Mouse (Mus musculus) hindbrain, postnatal 0 days (tissue): ENCODE measurements around the gene Ndc1. TPM values are rescaled to one million over a fixed set of nuclear protein-coding genes. Genes with fewer than 3 reads are reported as not detected.

ENCODE experiments used
- ATAC-seq: fragments of 200-750 bp; cut with Nextera tagmentation; 2 replicates; pipeline ENCODE4 v1.8.0; 2017; ENCODE audit warnings: mild to moderate bottlenecking, moderate TSS enrichment, moderate library complexity
- DNase-seq: peaks from one replicate; pipeline ENCODE4 v3.0.0-alpha.2; 2015; ENCODE audit warnings: low spot score
- H3K27ac ChIP-seq: fragments of 300-500 bp; sonication (generic); 2 replicates; pipeline ENCODE4 v1.5.1; 2014; ENCODE audit warnings: mild to moderate bottlenecking
- H3K27me3 ChIP-seq: fragments of 300-500 bp; sonication (generic); 2 replicates; pipeline ENCODE4 v1.6.1; 2014; ENCODE audit warnings: low read length, mixed read lengths; ENCODE audit not compliant: insufficient read depth
- H3K36me3 ChIP-seq: fragments of 300-500 bp; sonication (generic); 2 replicates; pipeline ENCODE4 v1.6.1; 2014; ENCODE audit warnings: low read length, mixed read lengths; ENCODE audit not compliant: insufficient read depth
- H3K4me1 ChIP-seq: fragments of 300-500 bp; sonication (generic); 2 replicates; pipeline ENCODE4 v1.6.1; 2014; ENCODE audit warnings: antibody characterized with exemption, low read length, mixed read lengths; ENCODE audit not compliant: insufficient read depth
- H3K4me2 ChIP-seq: fragments of 300-500 bp; sonication (generic); 2 replicates; pipeline ENCODE4 v1.6.1; 2014; ENCODE audit warnings: low read depth, mild to moderate bottlenecking, low read length, moderate library complexity, mixed read lengths
- H3K4me3 ChIP-seq: fragments of 300-500 bp; sonication (generic); 2 replicates; pipeline ENCODE4 v1.5.1; 2014; ENCODE audit warnings: low read length
- H3K9ac ChIP-seq: fragments of 300-500 bp; sonication (generic); replicated peaks from 2 replicates; pipeline ENCODE4 v1.6.1; 2014; ENCODE audit warnings: mild to moderate bottlenecking, low read length, moderate library complexity, mixed read lengths
- H3K9me3 ChIP-seq: fragments of 300-500 bp; sonication (generic); 2 replicates; pipeline ENCODE4 v1.6.1; 2016; ENCODE audit warnings: low read length, mixed read lengths
- CTCF ChIP-seq: IDR thresholded peaks from 2 replicates; pipeline ENCODE4 v1.5.1; 2016; ENCODE audit warnings: antibody characterized with exemption, control low read depth, low read depth
- WGBS: fragments of 180-500 bp; shearing (Covaris S2); extraction: QIAGEN DNeasy Blood & Tissue Kit; methylation state at CpG from one replicate; pipeline ENCODE4 v1.1.7; 2014; 5-methylcytosine and 5-hydroxymethylcytosine counted together
- polyA plus RNA-seq: library from polyadenylated mRNA; unstranded; fragments of >200 nt; fragmentation: Nextera tagmentation; extraction: Ambion mirVana; gene quantifications from 2 replicates; pipeline ENCODE4 v1.2.1, GENCODE M21; 2015
- total RNA-seq: library from RNA; depleted of rRNA; stranded (reverse); fragments of >200 nt; gene quantifications from 2 replicates; pipeline ENCODE4 v1.2.3, GENCODE M21; 2014

Gene Ndc1
- total and polyA plus RNA-seq, 2 experiments from 2014 or later, result 19.4 to 34.8 TPM

- DNase-seq (no peak), ATAC-seq (no peak)
- TF ChIP-seq CTCF, result peak; percentile 37
- Histone ChIP-seq H3K27ac (no peak overlapping the region), H3K9me3 (no peaks in the 10 kb centered on the region), H3K9ac (peak overlapping the region; percentile 66; the same call in 1 of the 2 replicates), H3K36me3 (no peaks in the 10 kb centered on the region), H3K4me1 (peaks cover 5% of the 10 kb centered on the region; the same call in 1 of the 2 replicates), H3K4me2 (peak overlapping the region; percentile 87), H3K27me3 (peaks cover 7% of the 10 kb centered on the region; the same call in 1 of the 2 replicates), H3K4me3 (peak overlapping the region; percentile 65)
- 2% methylated on average over 47 of the region's 47 CpGs for WGBS
Measured at GRCm38 (mm10) chr4:107435238-107435946, 67.8 kb downstream of the Ndc1 start.

GRCm38 (mm10) chr4:107436476-107436875 is 68.9 kb downstream of the Ndc1 start:
- Histone ChIP-seq H3K4me1 (peaks cover 5% of the 10 kb centered on the region; the same call in 1 of the 2 replicates), H3K4me3 (no peak overlapping the region), H3K36me3 (no peaks in the 10 kb centered on the region), H3K9me3 (no peaks in the 10 kb centered on the region), H3K4me2 (no peak overlapping the region), H3K27ac (no peak overlapping the region), H3K27me3 (peaks cover 7% of the 10 kb centered on the region; the same call in 1 of the 2 replicates), H3K9ac (no peak overlapping the region)
- DNase-seq (no peak), ATAC-seq (no peak)
- WGBS, result 88% methylated on average over 7 of the region's 7 CpGs
- TF ChIP-seq CTCF, result no peak

- 94% methylated on average over 8 of the region's 8 CpGs for WGBS
- TF ChIP-seq CTCF, result no peak
- Histone ChIP-seq H3K4me3 (no peak overlapping the region), H3K27me3 (peaks cover 7% of the 10 kb centered on the region; the same call in 1 of the 2 replicates), H3K9ac (no peak overlapping the region), H3K4me2 (no peak overlapping the region), H3K4me1 (peaks cover 5% of the 10 kb centered on the region; the same call in 1 of the 2 replicates), H3K9me3 (no peaks in the 10 kb centered on the region), H3K27ac (no peak overlapping the region), H3K36me3 (no peaks in the 10 kb centered on the region)
- no peak for ATAC-seq
- DNase-seq, result no peak
Measured at GRCm38 (mm10) chr4:107438741-107439140, 71.2 kb downstream of the Ndc1 start.

GRCm38 (mm10) chr4:107440306-107440705 is 72.7 kb downstream of the Ndc1 start:
- no peak for DNase-seq
- peaks cover 5% of the 10 kb centered on the region; the same call in 1 of the 2 replicates for H3K4me1 ChIP-seq
- H3K4me2 ChIP-seq, result peak overlapping the region; percentile 37
- H3K27ac ChIP-seq, result no peak overlapping the region
- WGBS, result 35% methylated on average over 13 of the region's 13 CpGs
- 0 out of 2 replicates have a peak, but pooled peaks cover 3% of the 10 kb centered on the region for H3K9me3 ChIP-seq
- ATAC-seq, result no peak
- peaks cover 7% of the 10 kb centered on the region; the same call in 1 of the 2 replicates for H3K27me3 ChIP-seq
- H3K36me3 ChIP-seq, result no peaks in the 10 kb centered on the region
- H3K4me3 ChIP-seq, result peak overlapping the region; percentile 3; the same call in 1 of the 2 replicates
- no peak for TF ChIP-seq CTCF
- no peak overlapping the region for H3K9ac ChIP-seq

- Histone ChIP-seq H3K4me2 (no peak overlapping the region), H3K4me1 (no peaks in the 10 kb centered on the region), H3K4me3 (no peak overlapping the region), H3K27ac (no peak overlapping the region), H3K27me3 (peaks cover 5% of the 10 kb centered on the region; the same call in 1 of the 2 replicates), H3K36me3 (no peaks in the 10 kb centered on the region), H3K9me3 (0 out of 2 replicates have a peak, but pooled peaks cover 3% of the 10 kb centered on the region), H3K9ac (no peak overlapping the region)
- no peak for DNase-seq
- no peak for TF ChIP-seq CTCF
- WGBS, result 63% methylated on average over 11 of the region's 11 CpGs
- ATAC-seq, result no peak
Measured at GRCm38 (mm10) chr4:107442288-107442687, 74.7 kb downstream of the Ndc1 start.

- Histone ChIP-seq H3K9me3 (0 out of 2 replicates have a peak, but pooled peaks cover 3% of the 10 kb centered on the region), H3K27me3 (no peaks in the 10 kb centered on the region), H3K36me3 (no peaks in the 10 kb centered on the region), H3K9ac (no peak overlapping the region), H3K4me2 (no peak overlapping the region), H3K27ac (no peak overlapping the region), H3K4me3 (no peak overlapping the region), H3K4me1 (no peaks in the 10 kb centered on the region)
- no peak for ATAC-seq
- DNase-seq, result no peak
- 53% methylated on average over 16 of the region's 16 CpGs for WGBS
- no peak for TF ChIP-seq CTCF
Measured at GRCm38 (mm10) chr4:107442891-107443483, 75.4 kb downstream of the Ndc1 start.
